Mouse (Mus musculus) neural tube, embryonic 14.5 days (tissue): ENCODE results near the gene Ccdc162. TPM values are rescaled to one million over a fixed set of nuclear protein-coding genes. Genes with fewer than 3 reads are reported as not detected.

Experiments
- ATAC-seq: fragments of 200-750 bp; cut with Nextera tagmentation; 2 replicates; pipeline ENCODE4 v1.8.0; 2017; ENCODE audit warnings: low read depth, mild to moderate bottlenecking, moderate TSS enrichment, moderate library complexity
- H3K27ac ChIP-seq: fragments of 300-500 bp; sonication (generic); 2 replicates; pipeline ENCODE4 v1.5.1; 2014; ENCODE audit warnings: low read depth, mild to moderate bottlenecking, control low read depth, low read length, moderate library complexity, mixed read lengths
- H3K27me3 ChIP-seq: fragments of 300-500 bp; sonication (generic); 2 replicates; pipeline ENCODE4 v1.6.1; 2014; ENCODE audit warnings: low read length; ENCODE audit not compliant: control insufficient read depth, insufficient read depth
- H3K36me3 ChIP-seq: fragments of 300-500 bp; sonication (generic); 2 replicates; pipeline ENCODE4 v1.6.1; 2014; ENCODE audit warnings: low read length, mixed read lengths; ENCODE audit not compliant: control insufficient read depth, insufficient read depth
- H3K4me1 ChIP-seq: fragments of 300-500 bp; sonication (generic); 2 replicates; pipeline ENCODE4 v1.6.1; 2014; ENCODE audit warnings: low read length; ENCODE audit not compliant: control insufficient read depth, insufficient read depth
- H3K4me2 ChIP-seq: fragments of 300-500 bp; sonication (generic); 2 replicates; pipeline ENCODE4 v1.6.1; 2014; ENCODE audit warnings: mild to moderate bottlenecking, low read depth, low read length, control low read depth
- H3K4me3 ChIP-seq: fragments of 300-500 bp; sonication (generic); 2 replicates; pipeline ENCODE4 v1.5.1; 2014; ENCODE audit warnings: low read depth, low read length, control low read depth, mixed read lengths
- H3K9ac ChIP-seq: fragments of 300-500 bp; sonication (generic); replicated peaks from 2 replicates; pipeline ENCODE4 v1.6.1; 2014; ENCODE audit warnings: low read depth, mild to moderate bottlenecking, control low read depth, low read length, mixed read lengths
- H3K9me3 ChIP-seq: fragments of 300-500 bp; sonication (generic); 2 replicates; pipeline ENCODE4 v1.6.1; 2016; ENCODE audit warnings: low read length; ENCODE audit not compliant: control insufficient read depth
- WGBS: fragments of 180-500 bp; shearing (Covaris S2); extraction: QIAGEN DNeasy Blood & Tissue Kit; methylation state at CpG from one replicate; pipeline ENCODE4 v1.1.7; 2014; 5-methylcytosine and 5-hydroxymethylcytosine counted together
- polyA plus RNA-seq: library from polyadenylated mRNA; unstranded; fragments of >200 nt; fragmentation: Nextera tagmentation; extraction: Ambion mirVana; gene quantifications from 2 replicates; pipeline ENCODE4 v1.2.1, GENCODE M21; 2014

Gene Ccdc162
- polyA plus RNA-seq, 1 experiment from 2014 or later = 2.6 TPM

- H3K27me3 ChIP-seq = no peaks in the 10 kb centered on the region
- ATAC-seq = no peak
- H3K4me2 ChIP-seq = no peak overlapping the region
- no peaks in the 10 kb centered on the region for H3K9me3 ChIP-seq
- WGBS = 85% methylated on average over 4 of the region's 4 CpGs
- H3K36me3 ChIP-seq = no peaks in the 10 kb centered on the region
- H3K4me3 ChIP-seq = no peak overlapping the region
- no peaks in the 10 kb centered on the region for H3K4me1 ChIP-seq
- H3K9ac ChIP-seq = no peak overlapping the region
- H3K27ac ChIP-seq = no peak overlapping the region
Observed at GRCm38 (mm10) chr10:41744006-41744405, 27.6 kb upstream of the Ccdc162 start.

GRCm38 (mm10) chr10:41740221-41740620 lies 23.8 kb upstream of the Ccdc162 start:
- no peak overlapping the region for H3K4me3 ChIP-seq
- no peak overlapping the region for H3K4me2 ChIP-seq
- no peaks in the 10 kb centered on the region for H3K4me1 ChIP-seq
- H3K27me3 ChIP-seq = no peaks in the 10 kb centered on the region
- H3K27ac ChIP-seq = no peak overlapping the region
- H3K36me3 ChIP-seq = no peaks in the 10 kb centered on the region
- H3K9me3 ChIP-seq = no peaks in the 10 kb centered on the region
- no peak for ATAC-seq
- no peak overlapping the region for H3K9ac ChIP-seq
- 86% methylated on average over 2 of the region's 2 CpGs for WGBS

GRCm38 (mm10) chr10:41737245-41737644 lies 20.8 kb upstream of the Ccdc162 start:
- no peak overlapping the region for H3K4me3 ChIP-seq
- H3K36me3 ChIP-seq = no peaks in the 10 kb centered on the region
- H3K4me1 ChIP-seq = no peaks in the 10 kb centered on the region
- 95% methylated on average over 16 of the region's 16 CpGs for WGBS
- no peak overlapping the region for H3K27ac ChIP-seq
- no peak overlapping the region for H3K9ac ChIP-seq
- no peaks in the 10 kb centered on the region for H3K9me3 ChIP-seq
- ATAC-seq = no peak
- H3K4me2 ChIP-seq = no peak overlapping the region
- no peaks in the 10 kb centered on the region for H3K27me3 ChIP-seq

GRCm38 (mm10) chr10:41735398-41735797 lies 19.0 kb upstream of the Ccdc162 start:
- H3K9me3 ChIP-seq = no peaks in the 10 kb centered on the region
- H3K27ac ChIP-seq = no peak overlapping the region
- no peak overlapping the region for H3K9ac ChIP-seq
- no peaks in the 10 kb centered on the region for H3K4me1 ChIP-seq
- H3K36me3 ChIP-seq = no peaks in the 10 kb centered on the region
- ATAC-seq = no peak
- WGBS = 73% methylated on average over 6 of the region's 6 CpGs
- no peak overlapping the region for H3K4me3 ChIP-seq
- no peak overlapping the region for H3K4me2 ChIP-seq
- no peaks in the 10 kb centered on the region for H3K27me3 ChIP-seq

GRCm38 (mm10) chr10:41733214-41733613 lies 16.8 kb upstream of the Ccdc162 start:
- Histone ChIP-seq H3K4me3 (no peak overlapping the region), H3K9ac (no peak overlapping the region), H3K36me3 (no peaks in the 10 kb centered on the region), H3K9me3 (no peaks in the 10 kb centered on the region), H3K27me3 (no peaks in the 10 kb centered on the region), H3K27ac (no peak overlapping the region), H3K4me2 (no peak overlapping the region), H3K4me1 (no peaks in the 10 kb centered on the region)
- WGBS = 94% methylated on average over 3 of the region's 3 CpGs
- ATAC-seq = no peak

GRCm38 (mm10) chr10:41731932-41732331 lies 15.5 kb upstream of the Ccdc162 start:
- ATAC-seq = no peak
- Histone ChIP-seq H3K9me3 (no peaks in the 10 kb centered on the region), H3K4me3 (no peak overlapping the region), H3K36me3 (no peaks in the 10 kb centered on the region), H3K27me3 (no peaks in the 10 kb centered on the region), H3K9ac (no peak overlapping the region), H3K4me2 (no peak overlapping the region), H3K4me1 (no peaks in the 10 kb centered on the region), H3K27ac (no peak overlapping the region)
- 86% methylated on average over 4 of the region's 4 CpGs for WGBS

- Histone ChIP-seq H3K9me3 (no peaks in the 10 kb centered on the region), H3K27me3 (no peaks in the 10 kb centered on the region), H3K4me1 (no peaks in the 10 kb centered on the region), H3K9ac (no peak overlapping the region), H3K27ac (no peak overlapping the region), H3K4me2 (no peak overlapping the region), H3K4me3 (no peak overlapping the region), H3K36me3 (no peaks in the 10 kb centered on the region)
- 94% methylated on average over 10 of the region's 10 CpGs for whole genome bisulfite sequencing
- ATAC-seq = no peak
Observed at GRCm38 (mm10) chr10:41730746-41731145, 14.3 kb upstream of the Ccdc162 start.

GRCm38 (mm10) chr10:41726215-41726614 lies 9.8 kb upstream of the Ccdc162 start:
- Histone ChIP-seq H3K4me1 (no peaks in the 10 kb centered on the region), H3K4me2 (no peak overlapping the region), H3K36me3 (no peaks in the 10 kb centered on the region), H3K27me3 (no peaks in the 10 kb centered on the region), H3K27ac (no peak overlapping the region), H3K9ac (no peak overlapping the region), H3K4me3 (no peak overlapping the region), H3K9me3 (no peaks in the 10 kb centered on the region)
- ATAC-seq = no peak
- WGBS = 73% methylated on average over 9 of the region's 9 CpGs

- no peak overlapping the region for H3K4me2 ChIP-seq
- no peak overlapping the region for H3K27ac ChIP-seq
- no peaks in the 10 kb centered on the region for H3K9me3 ChIP-seq
- 44% methylated on average over 9 of the region's 9 CpGs for WGBS
- no peak for ATAC-seq
- no peaks in the 10 kb centered on the region for H3K36me3 ChIP-seq
- 0 out of 2 replicates have a peak, but pooled peaks cover 3% of the 10 kb centered on the region for H3K4me1 ChIP-seq
- no peak overlapping the region for H3K9ac ChIP-seq
- H3K4me3 ChIP-seq = no peak overlapping the region
- H3K27me3 ChIP-seq = no peaks in the 10 kb centered on the region
Observed at GRCm38 (mm10) chr10:41719587-41719986, 3.2 kb upstream of the Ccdc162 start.

GRCm38 (mm10) chr10:41715557-41715956 lies 877 bp downstream of the Ccdc162 start:
- Histone ChIP-seq H3K27me3 (no peaks in the 10 kb centered on the region), H3K9me3 (no peaks in the 10 kb centered on the region), H3K36me3 (no peaks in the 10 kb centered on the region), H3K9ac (no peak overlapping the region), H3K4me1 (0 out of 2 replicates have a peak, but pooled peaks cover 3% of the 10 kb centered on the region), H3K4me2 (no peak overlapping the region), H3K27ac (no peak overlapping the region), H3K4me3 (no peak overlapping the region)
- no peak for ATAC-seq
- 61% methylated on average over 14 of the region's 14 CpGs for WGBS
